Mouse (Mus musculus) c-Kit-positive CD71-negative TER-119-negative erythroid progenitor cells, embryonic 14.5 days (primary cell): ENCODE measurements at regions not wholly inside any gene's neighbourhood (a gene's known extent, or its start where the extent isn't known, plus 50 kb on each side); places are given as distances from the start of the nearest gene placed in this dataset.

ENCODE experiments used
- DNase-seq: peaks from one replicate; pipeline ENCODE4 v3.0.0-alpha.2; 2013; ENCODE audit warnings: low read depth

GRCm38 (mm10) chr13:101883177-101883576 lies 115.2 kb upstream of the Pik3r1 start:
- DNase-seq, result no peak

- DNase-seq, result no peak
Observed at GRCm38 (mm10) chr13:101884752-101885151, 116.7 kb upstream of the Pik3r1 start.

- no peak for DNase-seq
Observed at GRCm38 (mm10) chr13:101891473-101891872, 123.5 kb upstream of the Pik3r1 start.

- DNase-seq, result no peak
Observed at GRCm38 (mm10) chr13:101893035-101893600, 125.1 kb upstream of the Pik3r1 start.

- DNase-seq, result no peak
Observed at GRCm38 (mm10) chr13:101895161-101895560, 127.1 kb upstream of the Pik3r1 start.

- no peak for DNase-seq
Observed at GRCm38 (mm10) chr13:101895686-101896085, 127.7 kb upstream of the Pik3r1 start.

- DNase-seq, result no peak
Observed at GRCm38 (mm10) chr13:101896946-101897345, 128.9 kb upstream of the Pik3r1 start.

- DNase-seq, result no peak
Observed at GRCm38 (mm10) chr13:101902213-101902612, 134.2 kb upstream of the Pik3r1 start.

- DNase-seq, result no peak
Observed at GRCm38 (mm10) chr13:101905909-101906676, 138.1 kb upstream of the Pik3r1 start.

- DNase-seq, result no peak
Observed at GRCm38 (mm10) chr13:101909026-101909425, 141.0 kb upstream of the Pik3r1 start.

GRCm38 (mm10) chr13:101910687-101911086 lies 142.7 kb upstream of the Pik3r1 start:
- no peak for DNase-seq

- DNase-seq, result no peak
Observed at GRCm38 (mm10) chr13:101914132-101914531, 146.1 kb upstream of the Pik3r1 start.

GRCm38 (mm10) chr13:101914691-101915541 lies 146.9 kb upstream of the Pik3r1 start:
- DNase-seq, result no peak

- DNase-seq, result no peak
Observed at GRCm38 (mm10) chr13:101915542-101915941, 147.5 kb upstream of the Pik3r1 start.

- DNase-seq, result no peak
Observed at GRCm38 (mm10) chr13:101915948-101916594, 148.1 kb upstream of the Pik3r1 start.

GRCm38 (mm10) chr13:101916876-101917275 lies 148.9 kb upstream of the Pik3r1 start:
- DNase-seq, result no peak

GRCm38 (mm10) chr13:101918185-101918584 lies 150.2 kb upstream of the Pik3r1 start:
- no peak for DNase-seq

GRCm38 (mm10) chr13:101919266-101919665 lies 151.2 kb upstream of the Pik3r1 start:
- no peak for DNase-seq

GRCm38 (mm10) chr13:101920384-101920783 lies 152.4 kb upstream of the Pik3r1 start:
- no peak for DNase-seq

GRCm38 (mm10) chr13:101924637-101925036 lies 156.6 kb upstream of the Pik3r1 start:
- no peak for DNase-seq

GRCm38 (mm10) chr13:101931264-101931663 lies 163.2 kb upstream of the Pik3r1 start:
- no peak for DNase-seq

GRCm38 (mm10) chr13:101931882-101932281 lies 163.9 kb upstream of the Pik3r1 start:
- no peak for DNase-seq
